Mouse (Mus musculus): Measurements from ENCODE around the gene Abhd16a. TPM values are rescaled to one million over a fixed set of nuclear protein-coding genes. Genes with fewer than 3 reads are reported as not detected.

Abhd16a gene
- 10 to 100 TPM; 22.3 to 26.3 (median 25.6) TPM for polyA plus RNA-seq (2017; shearing (Covaris generic))

- ATAC-seq = peak; percentile 95
Measured at GRCm38 (mm10) chr17:35088825-35089644, at the start of gene Abhd16a. Abhd16a (plus strand) TSS chr17:35089263.

GRCm38 (mm10) chr17:35043794-35044193, 45.3 kb upstream of the Abhd16a start:
- no peak for ATAC-seq

GRCm38 (mm10) chr17:35044904-35045806, 43.9 kb upstream of the Abhd16a start:
- no peak for ATAC-seq

- ATAC-seq = no peak
Measured at GRCm38 (mm10) chr17:35045807-35046680, 43.0 kb upstream of the Abhd16a start.

GRCm38 (mm10) chr17:35046681-35047455, 42.2 kb upstream of the Abhd16a start, which contains the start of gene Msh5:
Msh5 (minus strand) TSS chr17:35046745.
- ATAC-seq = peak; percentile 87

- ATAC-seq = no peak
Measured at GRCm38 (mm10) chr17:35047688-35048087, 41.4 kb upstream of the Abhd16a start.

GRCm38 (mm10) chr17:35048149-35048931, 40.7 kb upstream of the Abhd16a start:
- ATAC-seq = peak; percentile 18

GRCm38 (mm10) chr17:35048932-35049440, 40.1 kb upstream of the Abhd16a start:
- no peak for ATAC-seq

GRCm38 (mm10) chr17:35049561-35050016, 39.5 kb upstream of the Abhd16a start, which contains the start of gene Clic1:
Clic1 (plus strand) TSS chr17:35049966.
- no peak for ATAC-seq

GRCm38 (mm10) chr17:35050126-35050750, 38.8 kb upstream of the Abhd16a start:
- ATAC-seq = no peak

GRCm38 (mm10) chr17:35051156-35052086, 37.6 kb upstream of the Abhd16a start:
- ATAC-seq = peak; percentile 82

- ATAC-seq = no peak
Measured at GRCm38 (mm10) chr17:35052271-35052798, 36.7 kb upstream of the Abhd16a start.

- ATAC-seq = no peak
Measured at GRCm38 (mm10) chr17:35055691-35056495, 33.2 kb upstream of the Abhd16a start.

GRCm38 (mm10) chr17:35057090-35057489, 32.0 kb upstream of the Abhd16a start:
- no peak for ATAC-seq

GRCm38 (mm10) chr17:35058316-35058715, 30.7 kb upstream of the Abhd16a start:
- no peak for ATAC-seq

GRCm38 (mm10) chr17:35058911-35059892, 29.9 kb upstream of the Abhd16a start, which contains the start of gene Ddah2:
Ddah2 (plus strand) TSS chr17:35059035.
- ATAC-seq = peak; percentile 87
